Mouse (Mus musculus): ENCODE results near the gene Hoxb3. TPM values are rescaled to one million over a fixed set of nuclear protein-coding genes. Genes with fewer than 3 reads are reported as not detected.

The Hoxb3 gene
- polyA plus RNA-seq, 1 experiment from 2014 or later = 53.8 TPM

- peak; percentile 38 for ATAC-seq
Measured at GRCm38 (mm10) chr11:96352691-96353521, 29.8 kb downstream of the Hoxb3 start.

GRCm38 (mm10) chr11:96353522-96353841 is 30.4 kb downstream of the Hoxb3 start:
- no peaks in the 10 kb centered on the region for H3K27me3 ChIP-seq
- POLR2A ChIA-PET = interaction anchor here (0.6 to 7.8 kb wide), 19 partner anchors 8 to 388 kb away, joined by 3 to 51 read pairs (median 7); partner anchors contain the start of genes Hoxb4 and Hoxb5

More at GRCm38 (mm10) chr11:96352691-96353521, 29.8 kb downstream of the Hoxb3 start:
- DNase-seq (ENCODE audit: low read depth, low spot score) = no peak
- in situ Hi-C loops (cut with MboI; ENCODE audit: low pct_unique_long_range_greater_than_20kb) = loop anchor here (5.0 kb wide), 2 partner anchors 41 to 59 kb away; no protein-coding TSS in a partner anchor
- ChIA-PET POLR2A (interaction anchor here (0.6 to 7.8 kb wide), 19 partner anchors 8 to 269 kb away, joined by 4 to 51 read pairs (median 10); partner anchors contain the start of genes Hoxb4, Hoxb5 and Hoxb8), CTCF (interaction anchor here (0.8 to 1.8 kb wide), 5 partner anchors 19 to 268 kb away, joined by 3 to 6 read pairs (median 4); no protein-coding TSS in a partner anchor)
- TF ChIP-seq CTCF (IDR thresholded peaks at IDR 0.05) = no peak
- H3K27me3 ChIP-seq = no peaks in the 10 kb centered on the region

GRCm38 (mm10) chr11:96353939-96354338 is 30.8 kb downstream of the Hoxb3 start:
- ChIA-PET POLR2A (interaction anchor here (0.6 to 7.8 kb wide), 21 partner anchors 9 to 388 kb away, joined by 3 to 51 read pairs (median 9); partner anchors contain the start of genes Hoxb4 and Hoxb5), CTCF (interaction anchor here (0.8 to 3.4 kb wide), 5 partner anchors 38 to 266 kb away, joined by 3 to 16 read pairs (median 6); partner anchors contain the start of gene Hoxb4)
- in situ Hi-C loops (cut with MboI; ENCODE audit: low pct_unique_long_range_greater_than_20kb) = loop anchor here (5.0 kb wide), 2 partner anchors 42 to 58 kb away; no protein-coding TSS in a partner anchor

More at GRCm38 (mm10) chr11:96353522-96353841, 30.4 kb downstream of the Hoxb3 start:
- no peak for TF ChIP-seq CTCF (IDR thresholded peaks at IDR 0.05)
- in situ Hi-C loops (cut with MboI; ENCODE audit: low pct_unique_long_range_greater_than_20kb) = loop anchor here (5.0 kb wide), 2 partner anchors 41 to 59 kb away; no protein-coding TSS in a partner anchor
- CTCF ChIA-PET = interaction anchor here (1.5 to 3.4 kb wide), 4 partner anchors 20 to 268 kb away, joined by 4 to 16 read pairs (median 5); partner anchors contain the start of gene Hoxb4
- ATAC-seq (no peak), DNase-seq (ENCODE audit: low read depth, low spot score) (no peak)

GRCm38 (mm10) chr11:96354376-96354775 is 31.2 kb downstream of the Hoxb3 start:
- in situ Hi-C loops (cut with MboI; ENCODE audit: low pct_unique_long_range_greater_than_20kb) = loop anchor here (5.0 kb wide), 2 partner anchors 42 to 58 kb away; no protein-coding TSS in a partner anchor
- ATAC-seq (no peak), DNase-seq (ENCODE audit: low read depth, low spot score) (no peak)
- no peaks in the 10 kb centered on the region for H3K27me3 ChIP-seq
- CTCF ChIA-PET = interaction anchor here (0.8 to 3.4 kb wide), 7 partner anchors 38 to 266 kb away, joined by 3 to 16 read pairs (median 6); partner anchors contain the start of gene Hoxb4
- POLR2A ChIA-PET = interaction anchor here (0.6 to 7.8 kb wide), 22 partner anchors 9 to 387 kb away, joined by 3 to 51 read pairs (median 6); partner anchors contain the start of genes Hoxb4 and Hoxb5
- no peak for TF ChIP-seq CTCF (IDR thresholded peaks at IDR 0.05)

More at GRCm38 (mm10) chr11:96353939-96354338, 30.8 kb downstream of the Hoxb3 start:
- TF ChIP-seq CTCF (IDR thresholded peaks at IDR 0.05) = no peak
- no peak for DNase-seq (ENCODE audit: low read depth, low spot score)
- no peak for ATAC-seq
- H3K27me3 ChIP-seq = no peaks in the 10 kb centered on the region

- ChIA-PET CTCF (interaction anchor here (0.8 to 3.4 kb wide), 11 partner anchors 11 to 266 kb away, joined by 3 to 16 read pairs (median 5); partner anchors contain the start of genes Hoxb1 and Hoxb4), POLR2A (interaction anchor here (0.6 to 7.8 kb wide), 26 partner anchors 8 to 417 kb away, joined by 3 to 51 read pairs (median 5); partner anchors contain the start of genes Hoxb4, Hoxb5 and Hoxb6)
- ATAC-seq (no peak), DNase-seq (ENCODE audit: low read depth, low spot score) (no peak)
- TF ChIP-seq CTCF (IDR thresholded peaks at IDR 0.05) = no peak
- in situ Hi-C loops (cut with MboI; ENCODE audit: low pct_unique_long_range_greater_than_20kb) = loop anchor here (5.0 kb wide), 2 partner anchors 43 to 57 kb away; no protein-coding TSS in a partner anchor
- H3K27me3 ChIP-seq = no peaks in the 10 kb centered on the region
Measured at GRCm38 (mm10) chr11:96354801-96355311, 31.7 kb downstream of the Hoxb3 start.

GRCm38 (mm10) chr11:96363807-96364206 is 40.7 kb downstream of the Hoxb3 start:
- DNase-seq (ENCODE audit: low read depth, low spot score) = no peak
- no peak for TF ChIP-seq CTCF (IDR thresholded peaks at IDR 0.05)
- ChIA-PET CTCF (no interaction called here), POLR2A (no interaction called here)
- in situ Hi-C loops (cut with MboI; ENCODE audit: low pct_unique_long_range_greater_than_20kb) = no loop called here
- no peaks in the 10 kb centered on the region for H3K27me3 ChIP-seq
- ATAC-seq = no peak

- TF ChIP-seq CTCF (IDR thresholded peaks at IDR 0.05) = no peak
- POLR2A ChIA-PET = no interaction called here
- CTCF ChIA-PET = interaction anchor here (1.5 kb wide), 1 partner anchor 10 kb away, joined by 4 read pairs; no protein-coding TSS in a partner anchor
- no peak for DNase-seq (ENCODE audit: low read depth, low spot score)
- ATAC-seq = no peak
- in situ Hi-C loops (cut with MboI; ENCODE audit: low pct_unique_long_range_greater_than_20kb) = no loop called here
- H3K27me3 ChIP-seq = no peaks in the 10 kb centered on the region
Measured at GRCm38 (mm10) chr11:96365441-96366091, 42.4 kb downstream of the Hoxb3 start, which contains the start of gene Hoxb1. Gene Hoxb1 (plus strand): TSS chr11:96365752.

GRCm38 (mm10) chr11:96366092-96367041 is 43.2 kb downstream of the Hoxb3 start:
- no peak for DNase-seq (ENCODE audit: low read depth, low spot score)
- ATAC-seq = no peak
- no peak for TF ChIP-seq CTCF (IDR thresholded peaks at IDR 0.05)
- POLR2A ChIA-PET = interaction anchor here (0.8 kb wide), 1 partner anchor 12 kb away, joined by 4 read pairs; no protein-coding TSS in a partner anchor
- no peaks in the 10 kb centered on the region for H3K27me3 ChIP-seq
- CTCF ChIA-PET = interaction anchor here (1.5 kb wide), 1 partner anchor 11 kb away, joined by 4 read pairs; no protein-coding TSS in a partner anchor
- in situ Hi-C loops (cut with MboI; ENCODE audit: low pct_unique_long_range_greater_than_20kb) = no loop called here

- POLR2A ChIA-PET = no interaction called here
- TF ChIP-seq CTCF (IDR thresholded peaks at IDR 0.05) = no peak
- in situ Hi-C loops (cut with MboI; ENCODE audit: low pct_unique_long_range_greater_than_20kb) = no loop called here
- no peak for DNase-seq (ENCODE audit: low read depth, low spot score)
- no peak for ATAC-seq
- no peaks in the 10 kb centered on the region for H3K27me3 ChIP-seq
- CTCF ChIA-PET = no interaction called here
Measured at GRCm38 (mm10) chr11:96367141-96367540, 44.0 kb downstream of the Hoxb3 start.

Data from Patski (cell line).